Mouse (Mus musculus) lung, embryonic 15.5 days (tissue): ENCODE measurements at regions not wholly inside any gene's neighbourhood (a gene's known extent, or its start where the extent isn't known, plus 50 kb on each side); places are given as distances from the start of the nearest gene placed in this dataset.

ENCODE experiments used
- ATAC-seq: fragments of 200-750 bp; cut with Nextera tagmentation; 2 replicates; pipeline ENCODE4 v1.8.0; 2017; ENCODE audit warnings: moderate number of reproducible peaks, borderline replicate concordance; ENCODE audit not compliant: low FRiP score, low TSS enrichment; ENCODE audit errors: extremely low read depth
- H3K27ac ChIP-seq: fragments of 300-500 bp; sonication (generic); 2 replicates; pipeline ENCODE4 v1.5.1; 2015; ENCODE audit warnings: moderate library complexity, mild to moderate bottlenecking, inconsistent platforms
- H3K27me3 ChIP-seq: fragments of 300-500 bp; sonication (generic); 2 replicates; pipeline ENCODE4 v1.6.1; 2015; ENCODE audit warnings: inconsistent platforms
- H3K36me3 ChIP-seq: fragments of 300-500 bp; sonication (generic); 2 replicates; pipeline ENCODE4 v1.6.1; 2015; ENCODE audit warnings: inconsistent platforms
- H3K4me1 ChIP-seq: fragments of 300-500 bp; sonication (generic); 2 replicates; pipeline ENCODE4 v1.6.1; 2015; ENCODE audit warnings: inconsistent platforms
- H3K4me2 ChIP-seq: fragments of 300-500 bp; sonication (generic); 2 replicates; pipeline ENCODE4 v1.6.1; 2015; ENCODE audit warnings: inconsistent platforms, mild to moderate bottlenecking, moderate library complexity
- H3K4me3 ChIP-seq: fragments of 300-500 bp; sonication (generic); 2 replicates; pipeline ENCODE4 v1.5.1; 2015; ENCODE audit warnings: mild to moderate bottlenecking, inconsistent platforms
- H3K9ac ChIP-seq: fragments of 300-500 bp; sonication (generic); 2 replicates; pipeline ENCODE4 v1.6.1; 2015; ENCODE audit warnings: inconsistent platforms
- H3K9me3 ChIP-seq: fragments of 300-500 bp; sonication (generic); 2 replicates; pipeline ENCODE4 v1.6.1; 2016; ENCODE audit warnings: inconsistent platforms
- WGBS: fragments of 180-500 bp; shearing (Covaris S2); methylation state at CpG from one replicate; pipeline ENCODE4 v1.1.7; 2015; 5-methylcytosine and 5-hydroxymethylcytosine counted together

- H3K4me2 ChIP-seq: no peak overlapping the region
- no peaks in the 10 kb centered on the region for H3K9me3 ChIP-seq
- H3K27ac ChIP-seq: no peak overlapping the region
- 39% methylated on average over 12 of the region's 12 CpGs for WGBS
- no peak overlapping the region for H3K4me3 ChIP-seq
- no peak overlapping the region for H3K9ac ChIP-seq
- no peaks in the 10 kb centered on the region for H3K27me3 ChIP-seq
- H3K4me1 ChIP-seq: no peaks in the 10 kb centered on the region
- no peak for ATAC-seq
- no peaks in the 10 kb centered on the region for H3K36me3 ChIP-seq
Observed at GRCm38 (mm10) chr12:17113465-17114177, 63.1 kb downstream of the Kcnf1 start.

GRCm38 (mm10) chr12:17112781-17113464 lies 63.8 kb downstream of the Kcnf1 start:
- Histone ChIP-seq H3K4me2 (no peak overlapping the region), H3K9me3 (no peaks in the 10 kb centered on the region)
- 73% methylated on average over 7 of the region's 7 CpGs for WGBS

GRCm38 (mm10) chr12:17106220-17106619 lies 70.5 kb downstream of the Kcnf1 start:
- H3K27ac ChIP-seq: no peak overlapping the region
- no peak overlapping the region for H3K9ac ChIP-seq
- no peaks in the 10 kb centered on the region for H3K27me3 ChIP-seq
- no peaks in the 10 kb centered on the region for H3K9me3 ChIP-seq
- WGBS: 82% methylated on average over 1 of the region's 1 CpGs
- no peak for ATAC-seq
- H3K36me3 ChIP-seq: no peaks in the 10 kb centered on the region
- no peak overlapping the region for H3K4me3 ChIP-seq
- no peak overlapping the region for H3K4me2 ChIP-seq
- H3K4me1 ChIP-seq: no peaks in the 10 kb centered on the region

More at GRCm38 (mm10) chr12:17112781-17113464, 63.8 kb downstream of the Kcnf1 start:
- no peak overlapping the region for H3K27ac ChIP-seq
- H3K4me1 ChIP-seq: no peaks in the 10 kb centered on the region
- ATAC-seq: no peak
- no peak overlapping the region for H3K4me3 ChIP-seq
- no peaks in the 10 kb centered on the region for H3K27me3 ChIP-seq
- no peak overlapping the region for H3K9ac ChIP-seq
- H3K36me3 ChIP-seq: no peaks in the 10 kb centered on the region

- H3K4me1 ChIP-seq: no peaks in the 10 kb centered on the region
- H3K9me3 ChIP-seq: no peaks in the 10 kb centered on the region
- H3K4me2 ChIP-seq: no peak overlapping the region
- no peak overlapping the region for H3K4me3 ChIP-seq
- no peaks in the 10 kb centered on the region for H3K27me3 ChIP-seq
- no peak overlapping the region for H3K27ac ChIP-seq
- no peaks in the 10 kb centered on the region for H3K36me3 ChIP-seq
- H3K9ac ChIP-seq: no peak overlapping the region
- no peak for ATAC-seq
- WGBS: 73% methylated on average over 6 of the region's 6 CpGs
Observed at GRCm38 (mm10) chr12:17105057-17105712, 71.5 kb downstream of the Kcnf1 start.

- no peaks in the 10 kb centered on the region for H3K36me3 ChIP-seq
- no peak for ATAC-seq
- H3K27me3 ChIP-seq: no peaks in the 10 kb centered on the region
- H3K27ac ChIP-seq: no peak overlapping the region
- H3K4me1 ChIP-seq: no peaks in the 10 kb centered on the region
- WGBS: 85% methylated on average over 3 of the region's 3 CpGs
- H3K4me2 ChIP-seq: no peak overlapping the region
- no peaks in the 10 kb centered on the region for H3K9me3 ChIP-seq
- H3K9ac ChIP-seq: no peak overlapping the region
- no peak overlapping the region for H3K4me3 ChIP-seq
Observed at GRCm38 (mm10) chr12:17101842-17102241, 74.8 kb downstream of the Kcnf1 start.

GRCm38 (mm10) chr12:17097800-17098271 lies 78.9 kb downstream of the Kcnf1 start:
- Histone ChIP-seq H3K27ac (no peak overlapping the region), H3K27me3 (no peaks in the 10 kb centered on the region), H3K9ac (no peak overlapping the region), H3K4me3 (no peak overlapping the region), H3K9me3 (no peaks in the 10 kb centered on the region), H3K4me2 (no peak overlapping the region; the same call in 1 of the 2 replicates), H3K36me3 (no peaks in the 10 kb centered on the region), H3K4me1 (peaks cover 16% of the 10 kb centered on the region; the same call in 1 of the 2 replicates)
- ATAC-seq: no peak
- whole genome bisulfite sequencing: 36% methylated on average over 15 of the region's 15 CpGs

- Histone ChIP-seq H3K4me2 (no peak overlapping the region), H3K4me3 (no peak overlapping the region), H3K27me3 (no peaks in the 10 kb centered on the region), H3K36me3 (no peaks in the 10 kb centered on the region), H3K4me1 (peaks cover 34% of the 10 kb centered on the region), H3K9me3 (no peaks in the 10 kb centered on the region), H3K9ac (no peak overlapping the region), H3K27ac (peak overlapping the region; percentile 43; the same call in 1 of the 2 replicates)
- 56% methylated on average over 4 of the region's 4 CpGs for WGBS
- 0 out of 2 replicates have a peak, but pooled peaks have one; percentile 32 for ATAC-seq
Observed at GRCm38 (mm10) chr12:17094758-17095157, 81.9 kb downstream of the Kcnf1 start.

- WGBS: 31% methylated on average over 3 of the region's 3 CpGs
- Histone ChIP-seq H3K9me3 (no peaks in the 10 kb centered on the region), H3K4me3 (no peak overlapping the region), H3K27me3 (no peaks in the 10 kb centered on the region), H3K36me3 (no peaks in the 10 kb centered on the region), H3K4me1 (peaks cover 35% of the 10 kb centered on the region), H3K9ac (no peak overlapping the region), H3K27ac (no peak overlapping the region), H3K4me2 (no peak overlapping the region)
- peak; percentile 61; the same call in 1 of the 2 replicates for ATAC-seq
Observed at GRCm38 (mm10) chr12:17093772-17094171, 82.2 kb upstream of the 2410004P03Rik start.

- H3K4me3 ChIP-seq: no peak overlapping the region
- 58% methylated on average over 10 of the region's 10 CpGs for WGBS
- no peak overlapping the region for H3K9ac ChIP-seq
- H3K4me2 ChIP-seq: no peak overlapping the region
- H3K4me1 ChIP-seq: peaks cover 35% of the 10 kb centered on the region
- no peak overlapping the region for H3K27ac ChIP-seq
- no peak for ATAC-seq
- H3K36me3 ChIP-seq: no peaks in the 10 kb centered on the region
- H3K27me3 ChIP-seq: no peaks in the 10 kb centered on the region
- no peaks in the 10 kb centered on the region for H3K9me3 ChIP-seq
Observed at GRCm38 (mm10) chr12:17091058-17091457, 79.5 kb upstream of the 2410004P03Rik start.

- ATAC-seq: no peak
Observed at GRCm38 (mm10) chr12:17089710-17090339, 78.3 kb upstream of the 2410004P03Rik start.

GRCm38 (mm10) chr12:17087388-17087787 lies 75.9 kb upstream of the 2410004P03Rik start:
- no peaks in the 10 kb centered on the region for H3K36me3 ChIP-seq
- H3K4me3 ChIP-seq: no peak overlapping the region
- no peaks in the 10 kb centered on the region for H3K27me3 ChIP-seq
- no peak overlapping the region for H3K4me2 ChIP-seq
- no peak overlapping the region for H3K27ac ChIP-seq
- no peak overlapping the region for H3K9ac ChIP-seq
- no peak for ATAC-seq
- H3K4me1 ChIP-seq: peaks cover 20% of the 10 kb centered on the region; the same call in 1 of the 2 replicates
- WGBS: 32% methylated on average over 3 of the region's 3 CpGs
- H3K9me3 ChIP-seq: no peaks in the 10 kb centered on the region

More at GRCm38 (mm10) chr12:17089710-17090339, 78.3 kb upstream of the 2410004P03Rik start:
- no peak overlapping the region for H3K4me3 ChIP-seq
- no peaks in the 10 kb centered on the region for H3K9me3 ChIP-seq
- H3K27me3 ChIP-seq: no peaks in the 10 kb centered on the region
- WGBS: 34% methylated on average over 7 of the region's 7 CpGs
- H3K36me3 ChIP-seq: no peaks in the 10 kb centered on the region
- no peak overlapping the region for H3K27ac ChIP-seq
- no peak overlapping the region for H3K9ac ChIP-seq
- peaks cover 37% of the 10 kb centered on the region for H3K4me1 ChIP-seq
- peak overlapping the region; percentile 6; the same call in 1 of the 2 replicates for H3K4me2 ChIP-seq
